Mouse (Mus musculus): ENCODE data around the gene Slc29a3. TPM values are rescaled to one million over a fixed set of nuclear protein-coding genes. Genes with fewer than 3 reads are reported as not detected.

Gene Slc29a3
- polyA plus RNA-seq, 1 experiment from 2014 or later, result 22.5 TPM

DNA sequence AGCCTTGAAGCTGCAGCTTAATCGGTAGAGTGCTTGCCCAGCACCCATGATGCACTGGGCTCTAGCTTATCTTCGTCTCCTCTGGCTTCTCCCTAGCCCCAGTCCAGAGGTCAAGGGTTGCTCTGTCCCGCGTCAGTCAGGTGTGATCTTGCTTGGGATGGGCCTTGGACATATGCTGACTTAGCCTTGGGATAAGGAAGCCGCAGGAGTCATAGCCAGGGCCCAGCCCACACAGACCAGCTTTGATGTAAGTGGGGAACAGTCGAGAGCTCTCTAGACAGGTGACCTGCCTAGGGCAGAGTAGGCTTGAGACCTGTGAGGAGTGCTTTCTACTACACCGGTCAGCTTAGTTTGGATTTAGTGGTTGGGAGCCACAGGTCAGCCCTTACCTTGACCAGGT is 14.8 kb upstream of the Slc29a3 start:
- no peak for DNase-seq (ENCODE audit: low spot score)

DNA sequence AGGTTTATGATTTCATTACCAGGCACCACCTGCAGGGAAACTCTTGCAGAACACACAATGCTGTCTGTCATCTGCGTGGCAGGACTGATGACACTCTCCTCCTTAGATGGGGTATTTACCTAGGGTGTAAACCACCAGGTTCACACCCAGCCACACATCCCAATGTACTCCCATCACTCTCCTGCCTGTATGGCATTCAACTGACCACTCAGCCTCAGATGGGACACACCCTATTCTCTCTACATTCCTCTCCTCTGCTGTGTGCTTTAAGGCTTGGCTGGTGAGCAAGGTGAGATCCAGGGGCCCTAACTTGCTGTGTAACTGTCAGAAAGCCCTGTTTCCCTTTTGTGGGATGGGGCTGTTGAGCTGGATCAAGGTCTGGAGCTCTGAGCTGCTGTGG is 9.5 kb upstream of the Slc29a3 start:
- DNase-seq (ENCODE audit: low spot score), result no peak

DNA sequence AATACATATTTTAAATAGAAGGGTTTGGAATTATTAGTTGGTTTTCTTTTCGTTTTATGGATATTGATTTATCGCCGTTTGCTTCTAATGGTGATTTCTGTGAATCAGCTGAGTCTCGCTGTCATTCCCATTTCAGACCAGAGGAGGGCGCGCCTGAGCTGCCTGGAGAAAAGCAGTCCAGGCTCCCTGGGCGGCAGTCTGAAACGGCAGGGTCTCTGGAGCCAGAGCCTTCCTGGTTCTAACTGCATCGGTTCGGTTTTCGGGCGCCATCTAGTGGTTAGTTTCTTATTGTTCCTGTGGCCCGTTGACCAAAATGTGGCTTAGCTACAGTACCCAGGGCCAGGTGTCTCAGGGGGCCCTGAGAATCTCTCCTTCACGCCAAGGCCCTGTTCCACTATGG is 7.8 kb upstream of the Slc29a3 start:
- DNase-seq (ENCODE audit: low spot score), result peak; percentile 93

DNA sequence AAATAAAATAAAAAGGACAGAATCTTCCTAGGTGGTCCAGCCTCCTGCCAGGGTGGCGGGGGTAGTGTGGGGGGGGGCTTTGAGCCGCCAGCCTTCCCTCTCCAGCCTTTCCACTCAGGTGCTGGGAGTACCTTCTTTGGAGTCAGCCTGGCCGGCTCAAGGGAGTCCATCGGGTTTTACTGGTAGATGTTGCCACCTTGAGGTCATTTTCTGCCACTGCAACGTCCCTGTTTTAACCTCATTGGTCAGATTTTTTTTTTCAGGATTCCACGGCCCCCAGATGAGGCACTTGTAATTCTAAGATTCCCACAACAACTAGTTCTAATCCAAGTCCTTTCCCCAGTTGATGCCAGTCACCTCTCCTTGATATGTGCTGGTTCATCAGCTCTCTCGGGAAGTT is 4.4 kb upstream of the Slc29a3 start:
- peak; percentile 55 for DNase-seq (ENCODE audit: low spot score)

DNA sequence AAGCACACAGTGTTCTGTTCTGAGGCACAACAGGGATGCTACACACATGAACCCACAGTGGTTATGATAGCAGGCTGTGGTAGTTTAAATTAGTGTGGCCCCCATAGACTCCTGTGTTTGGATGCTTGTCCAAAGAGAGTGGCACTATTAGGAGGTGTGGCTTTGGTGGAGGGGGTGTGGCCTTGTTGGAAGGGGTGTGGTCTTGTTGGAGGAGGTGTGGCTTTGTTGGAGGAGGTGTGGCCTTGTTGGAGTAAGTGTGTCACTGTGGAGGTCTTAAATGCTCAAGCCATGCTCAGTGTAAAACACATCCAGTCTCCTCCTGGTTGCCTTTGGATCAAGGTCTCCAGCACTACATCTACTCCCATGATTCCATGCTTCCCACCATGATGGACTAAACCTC is 3.6 kb upstream of the Slc29a3 start:
- no peak for DNase-seq (ENCODE audit: low spot score)

DNA sequence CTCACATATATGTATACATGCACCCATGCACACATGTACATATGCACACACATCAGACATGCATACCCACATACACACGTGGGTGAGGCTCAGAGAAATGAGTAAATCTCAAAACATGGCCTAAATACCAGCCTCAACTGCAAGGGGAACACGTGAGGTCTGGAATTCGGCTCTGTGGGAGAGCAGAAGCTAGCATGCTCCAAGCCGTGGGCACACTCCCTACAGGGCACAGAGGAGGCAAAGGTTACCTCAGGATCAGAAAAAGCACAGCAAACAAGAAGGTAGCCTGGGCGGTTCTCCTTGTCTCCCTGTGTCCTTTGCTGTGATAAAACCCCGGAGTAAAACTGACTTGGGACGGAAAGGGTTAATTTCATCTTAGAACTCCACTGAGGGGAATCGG is 1.3 kb upstream of the Slc29a3 start:
- DNase-seq (ENCODE audit: low spot score), result no peak

DNA sequence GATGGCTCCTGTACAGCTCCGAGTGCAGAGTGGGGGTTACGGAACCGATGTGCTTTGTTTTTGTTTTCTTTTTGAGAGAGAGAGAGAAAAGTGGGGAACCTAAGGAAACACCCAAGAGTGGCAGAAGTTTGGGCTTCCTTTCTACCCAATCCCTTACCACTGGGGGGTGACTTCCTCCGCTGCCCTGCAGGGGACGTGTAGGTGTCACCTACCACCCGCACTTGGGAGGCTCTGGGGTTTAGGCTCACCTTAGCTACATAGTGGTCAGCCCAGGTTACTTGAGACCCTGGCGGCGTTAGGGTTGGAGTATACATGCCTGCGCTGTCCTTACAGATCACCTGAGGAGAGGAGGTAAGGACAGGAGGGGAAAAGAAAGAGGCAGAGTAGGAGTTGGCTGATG is 667 bp upstream of the Slc29a3 start:
- DNase-seq (ENCODE audit: low spot score), result peak; percentile 37

DNA sequence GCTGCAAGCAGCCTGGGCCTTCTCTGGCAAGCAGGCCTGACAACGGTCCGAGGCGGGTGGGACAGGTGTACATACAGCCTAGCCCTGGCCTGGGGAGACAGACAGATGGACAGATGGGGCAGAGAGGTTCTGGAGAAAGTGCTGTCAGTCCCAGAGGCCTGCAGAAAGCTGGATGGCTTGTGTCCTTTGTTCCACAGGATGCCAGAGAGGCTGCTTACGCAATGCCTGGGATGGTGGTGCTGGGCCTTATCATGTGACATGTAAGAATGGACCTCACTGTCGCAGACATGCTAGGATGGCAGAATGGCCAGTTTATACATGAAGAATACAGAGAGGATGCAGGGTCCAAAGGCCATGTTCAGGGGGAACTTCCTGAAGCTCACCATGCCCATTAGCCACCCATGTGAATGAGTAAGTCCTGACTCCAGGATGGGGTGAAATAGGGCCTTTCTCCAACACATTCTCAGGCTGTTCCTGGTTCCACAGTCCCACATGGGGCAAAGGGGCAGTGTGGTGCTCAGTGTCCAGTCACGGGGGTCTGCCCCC is 4.9 kb downstream of the Slc29a3 start:
- DNase-seq (ENCODE audit: low spot score), result no peak

DNA sequence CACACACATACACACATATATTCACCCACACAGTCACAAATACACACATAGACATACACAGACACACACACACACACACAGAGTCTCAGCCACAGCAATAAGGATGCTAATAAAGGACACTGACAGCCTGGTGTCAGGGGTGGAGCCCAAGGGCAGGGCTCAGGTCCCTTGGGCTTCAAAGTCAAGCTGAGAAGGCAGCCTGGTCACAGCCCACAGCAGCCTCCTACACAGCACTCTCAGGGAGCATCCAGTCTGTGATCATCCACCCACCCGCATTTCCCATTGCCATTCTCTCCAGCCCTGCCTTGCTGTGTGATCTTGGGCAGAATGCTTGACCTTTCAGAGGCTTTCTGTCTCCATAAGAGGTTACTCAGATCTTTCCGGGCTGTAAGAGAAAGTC is 6.1 kb downstream of the Slc29a3 start:
- no peak for DNase-seq (ENCODE audit: low spot score)

DNA sequence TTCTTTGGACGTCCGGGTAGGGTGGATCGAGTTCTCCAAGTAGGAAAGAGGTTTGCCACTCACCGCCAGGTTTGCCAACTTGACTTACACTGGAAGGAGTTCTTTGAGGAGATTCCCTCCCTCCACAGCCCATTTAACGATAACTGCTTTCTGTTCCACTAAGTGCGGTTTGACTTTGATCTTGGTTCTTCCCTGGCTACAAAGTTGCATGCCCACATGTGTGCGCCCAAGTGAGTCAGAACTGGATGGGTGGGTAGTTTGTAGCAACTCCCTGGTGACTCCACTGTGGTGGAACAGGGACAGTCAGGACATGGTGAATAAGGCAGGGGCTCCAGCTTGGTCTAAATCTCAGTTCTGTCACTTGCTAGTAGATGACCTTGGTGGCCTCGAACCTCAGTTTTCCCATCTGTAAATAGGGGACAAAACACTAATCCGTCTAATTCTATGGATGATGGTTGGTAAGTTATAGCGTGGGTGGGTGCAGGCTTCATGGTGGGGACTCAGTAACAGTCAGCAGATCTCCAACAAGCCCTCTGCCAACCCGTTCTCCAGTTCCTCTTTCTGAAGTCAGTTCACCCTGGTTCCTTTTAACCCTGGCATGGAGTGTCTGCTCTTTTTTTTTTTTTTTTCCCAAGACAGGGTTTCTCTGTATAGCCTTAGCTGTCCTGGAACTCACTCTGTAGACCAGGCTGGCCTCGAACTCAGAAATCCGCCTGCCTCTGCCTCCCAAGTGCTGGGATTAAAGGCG is 7.9 kb downstream of the Slc29a3 start:
- DNase-seq (ENCODE audit: low spot score), result no peak

DNA sequence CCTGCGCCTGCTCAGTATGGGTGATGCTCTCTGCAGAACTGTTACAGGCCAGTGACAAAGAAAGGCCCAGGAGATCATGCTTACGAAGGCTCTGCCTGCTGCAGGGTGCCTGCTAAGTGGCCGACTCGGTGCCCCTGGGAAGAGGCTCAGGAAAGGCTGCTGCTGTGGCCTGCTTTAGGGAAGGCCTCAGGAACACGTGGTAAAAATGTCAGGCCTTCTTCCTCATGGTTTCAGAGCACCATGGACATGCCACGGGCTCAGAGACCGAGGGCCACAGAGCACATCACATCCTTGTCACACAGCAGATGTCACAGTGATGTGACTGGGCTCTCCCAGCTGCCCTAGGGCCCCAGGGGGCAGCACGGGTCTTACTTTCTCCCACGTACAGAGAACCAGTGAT is 8.9 kb downstream of the Slc29a3 start:
- DNase-seq (ENCODE audit: low spot score), result no peak

DNA sequence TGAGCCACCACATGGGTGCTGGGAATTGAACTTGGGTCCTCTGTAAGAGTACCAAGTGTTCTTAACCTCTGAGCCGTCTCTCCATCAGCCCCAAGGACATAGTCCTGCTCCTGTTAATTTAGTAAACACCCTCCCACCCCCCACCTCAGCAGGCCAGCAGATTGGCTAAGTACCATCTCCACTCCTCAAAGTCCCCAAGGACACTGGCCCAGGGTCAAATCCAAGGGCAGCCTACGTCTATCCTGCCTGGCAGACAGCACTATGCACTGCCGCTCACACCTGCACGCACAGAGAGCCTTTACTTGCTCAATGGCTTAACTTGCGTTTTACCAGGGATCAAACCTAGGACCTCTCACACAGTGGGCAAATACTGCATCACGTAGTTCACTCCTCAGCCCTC is 9.7 kb downstream of the Slc29a3 start:
- no peak for DNase-seq (ENCODE audit: low spot score)

DNA sequence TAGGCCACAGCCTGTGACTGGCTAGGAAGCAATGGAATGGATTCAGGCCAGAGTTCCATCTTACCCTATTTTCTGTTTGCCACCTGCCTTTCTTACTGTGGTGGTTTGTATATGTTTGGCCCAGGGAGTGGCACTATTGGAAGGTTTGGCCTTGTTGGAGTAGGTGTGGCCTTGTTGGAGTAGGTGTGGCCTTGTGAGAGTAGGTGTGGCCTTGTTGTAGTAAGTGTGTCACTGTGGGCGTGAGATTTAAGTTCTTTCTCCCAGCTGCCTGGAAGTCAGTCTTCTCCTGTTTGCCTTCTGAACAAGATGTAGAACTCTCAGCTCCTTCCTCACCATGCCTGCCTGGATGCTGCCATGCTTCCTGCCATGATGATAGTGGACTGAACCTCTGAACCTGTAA is 10.3 kb downstream of the Slc29a3 start:
- DNase-seq (ENCODE audit: low spot score), result peak; percentile 24

DNA sequence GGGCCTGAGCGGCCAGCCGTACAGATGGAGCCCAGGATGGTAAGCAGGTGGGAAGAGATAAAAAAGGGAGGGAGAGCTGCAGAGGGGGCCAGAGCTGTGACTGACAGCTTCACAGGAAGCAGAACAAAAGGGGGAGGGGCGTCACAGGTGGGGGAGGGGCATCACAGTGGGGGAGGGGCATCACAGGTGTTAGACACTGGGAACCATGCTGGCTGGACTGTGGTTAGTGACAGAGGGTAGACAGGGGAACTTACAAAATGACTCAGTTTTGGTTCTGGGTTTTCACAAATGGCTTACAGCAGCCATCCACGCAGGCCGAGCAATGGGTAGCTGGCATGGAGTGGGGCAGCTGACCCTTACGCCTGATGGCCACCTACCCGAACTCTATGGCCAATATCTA is 11.2 kb downstream of the Slc29a3 start:
- peak; percentile 60 for DNase-seq (ENCODE audit: low spot score)

DNA sequence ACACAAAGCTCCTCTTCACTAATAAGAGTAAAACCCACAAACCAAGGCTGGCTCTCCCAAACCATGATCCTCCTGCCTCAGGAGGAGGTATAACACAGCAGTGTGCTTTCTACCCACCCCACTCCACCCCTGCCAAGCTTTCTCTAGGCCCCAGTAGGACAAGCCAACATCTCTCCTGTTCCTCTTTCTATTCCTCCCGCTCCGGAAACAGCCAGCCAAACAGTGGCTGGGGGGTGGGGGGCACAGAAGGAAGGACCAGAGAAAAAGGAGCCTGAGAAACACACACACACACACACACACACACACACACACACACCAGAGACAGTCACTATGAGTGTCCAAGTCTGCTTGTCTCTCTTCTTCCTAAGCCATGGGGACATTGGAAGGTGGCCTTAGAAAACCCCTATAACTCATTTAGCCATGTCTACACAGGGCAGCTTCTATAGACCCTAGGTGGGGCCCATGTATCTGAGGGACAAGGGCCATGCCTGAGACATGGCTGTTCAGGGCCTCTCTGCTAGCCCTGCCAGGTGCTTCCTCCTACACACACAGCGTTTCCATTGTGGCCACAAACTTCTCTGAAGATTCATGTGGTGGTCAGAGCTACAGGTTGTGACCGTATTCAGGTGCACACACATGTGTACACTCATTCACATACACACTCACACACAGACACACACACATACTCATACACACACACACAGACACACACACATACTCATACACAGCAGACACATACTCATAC is 12.8 kb downstream of the Slc29a3 start:
- DNase-seq (ENCODE audit: low spot score), result peak; percentile 63

DNA sequence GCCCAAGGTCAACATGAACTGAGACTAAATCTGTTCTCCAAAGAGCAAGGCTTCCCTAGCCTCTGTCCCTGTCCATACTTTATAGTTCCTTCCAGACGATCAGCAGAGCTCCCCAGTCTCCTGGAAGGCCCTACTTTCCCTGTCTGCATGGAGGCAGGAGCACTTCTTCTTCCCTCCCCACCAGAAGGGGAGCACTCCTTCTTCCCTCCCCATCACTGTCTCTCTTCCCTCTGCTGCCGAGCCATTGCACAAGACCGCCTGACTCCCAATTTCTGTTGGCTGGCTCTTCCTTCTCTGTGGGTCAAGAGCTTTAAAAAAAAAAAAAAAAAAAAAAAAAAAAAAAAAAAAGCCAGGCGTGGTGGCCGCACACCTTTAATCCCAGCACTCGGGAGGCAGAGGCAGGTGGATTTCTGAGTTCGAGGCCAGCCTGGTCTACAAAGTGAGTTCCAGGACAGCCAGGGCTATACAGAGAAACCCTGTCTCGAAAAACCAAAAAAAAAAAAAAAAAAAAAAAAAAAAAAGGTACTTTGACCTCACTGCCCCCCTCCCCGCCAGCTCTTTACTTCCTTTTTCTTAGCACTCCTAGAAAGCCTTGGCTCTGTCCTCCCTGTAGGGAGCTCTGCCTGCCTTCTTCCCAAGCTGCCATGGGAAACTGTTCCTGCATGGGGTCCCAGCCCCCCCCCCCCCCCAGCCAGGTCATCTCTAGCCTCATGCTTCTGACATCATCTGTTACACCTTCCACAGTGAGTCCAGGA is 14.5 kb downstream of the Slc29a3 start:
- DNase-seq (ENCODE audit: low spot score), result no peak

DNA sequence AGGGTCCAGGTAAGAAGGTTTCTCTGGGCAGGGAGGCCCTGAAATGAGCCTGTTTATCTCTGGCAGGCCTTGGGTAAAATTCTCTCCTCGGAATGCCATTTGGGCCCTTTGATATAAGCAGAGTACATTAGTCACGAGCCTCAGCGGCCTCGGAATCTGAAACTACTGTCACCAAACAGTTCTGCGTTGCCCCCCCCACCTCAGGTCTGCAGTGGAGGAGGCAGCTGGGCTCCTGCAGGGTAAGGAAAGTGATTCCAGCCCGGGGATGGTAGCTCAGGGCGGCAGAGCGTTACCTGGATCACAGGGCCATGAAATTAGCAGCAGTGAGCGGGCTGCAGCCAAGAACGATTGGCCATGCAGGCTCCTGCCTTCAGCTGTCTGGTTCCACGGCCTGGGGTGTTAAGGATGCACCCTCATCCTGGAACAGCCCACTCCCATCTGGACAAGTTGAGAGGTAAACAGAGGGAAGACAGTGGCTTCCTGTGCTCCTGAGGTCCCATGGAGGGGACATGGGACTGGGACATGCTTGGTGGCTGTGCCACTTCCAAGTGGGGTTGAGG is 15.3 kb downstream of the Slc29a3 start:
- DNase-seq (ENCODE audit: low spot score), result no peak

DNA sequence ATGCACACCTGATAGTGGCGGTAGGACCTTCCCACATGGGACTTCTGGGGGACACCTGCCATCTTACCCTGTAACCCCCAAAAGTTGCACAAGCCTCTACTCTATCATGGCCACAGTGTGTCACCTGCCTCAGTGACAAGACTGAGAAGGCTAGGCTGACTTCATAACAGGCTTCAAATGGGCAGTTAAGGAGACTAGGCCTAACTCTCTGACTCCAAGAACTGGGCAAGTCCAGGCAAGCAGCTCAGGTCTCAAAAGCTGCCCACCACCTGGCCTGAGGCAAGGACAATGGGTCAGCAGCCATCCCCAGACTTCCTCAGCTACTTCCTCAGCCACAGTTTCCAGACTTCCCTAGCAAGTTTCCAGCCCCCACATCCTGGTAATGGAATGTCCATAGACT is 16.9 kb downstream of the Slc29a3 start:
- DNase-seq (ENCODE audit: low spot score), result no peak

DNA sequence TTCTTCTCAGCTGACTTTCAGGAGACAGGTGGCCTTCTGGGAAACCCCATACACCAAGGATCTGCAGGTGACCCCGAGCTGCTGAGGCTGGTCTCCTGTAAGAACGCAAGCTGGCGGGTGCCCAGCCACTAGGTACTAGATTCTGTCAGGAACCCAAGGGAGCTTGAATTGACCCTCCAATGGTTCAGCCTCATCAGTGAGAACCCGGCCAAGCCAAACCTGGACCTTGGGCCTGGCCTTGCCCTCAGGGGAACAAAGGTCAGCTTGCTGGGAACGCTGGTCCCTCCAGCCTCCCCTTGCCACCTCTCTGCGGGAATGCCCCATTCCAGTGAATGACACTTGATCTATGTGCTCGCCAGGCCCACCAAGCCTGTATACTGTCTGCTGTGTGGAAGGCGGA is 19.1 kb downstream of the Slc29a3 start:
- DNase-seq (ENCODE audit: low spot score), result no peak

DNA sequence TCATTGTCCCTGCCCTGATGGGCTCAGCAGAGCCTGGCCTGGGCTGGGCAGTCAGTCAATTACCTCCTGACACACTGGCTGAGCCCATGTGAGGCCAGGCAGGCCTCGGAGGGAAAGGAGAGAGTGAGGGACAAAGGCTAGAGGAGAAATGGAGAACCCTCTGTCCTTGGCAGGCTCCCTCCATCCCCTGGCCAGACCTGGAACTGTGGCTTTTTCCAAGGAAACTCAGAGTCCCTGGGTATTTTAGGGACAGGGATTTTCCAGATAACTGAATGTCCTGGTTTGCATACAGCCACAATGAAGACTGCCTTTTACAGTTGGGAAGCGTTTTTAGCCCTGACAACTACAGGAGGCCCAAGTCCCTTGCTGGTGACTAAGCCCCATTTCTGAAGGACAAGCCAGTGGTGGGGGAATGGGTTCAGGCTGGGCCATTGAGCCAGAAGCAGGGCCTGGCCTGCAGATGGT is 20.2 kb downstream of the Slc29a3 start:
- DNase-seq (ENCODE audit: low spot score), result no peak

DNA sequence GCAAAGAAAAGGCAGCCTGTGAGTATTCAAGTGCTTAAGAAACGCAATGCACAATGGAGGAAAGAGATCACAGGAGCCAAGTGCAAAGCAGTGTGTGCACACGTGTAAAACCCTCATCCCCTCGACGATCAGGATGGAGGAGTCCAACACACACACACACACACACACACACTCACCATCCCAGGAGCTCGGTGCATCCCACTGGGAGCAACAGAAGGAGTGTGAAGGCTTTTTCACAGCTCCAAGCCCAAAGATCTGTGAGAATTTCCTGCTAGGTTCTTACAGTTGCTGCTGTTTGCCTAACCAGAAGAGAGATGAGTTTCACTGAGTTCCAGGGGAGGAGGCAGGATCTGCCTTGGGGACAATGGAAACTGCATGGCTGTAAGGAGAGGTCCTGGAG is 20.9 kb downstream of the Slc29a3 start:
- DNase-seq (ENCODE audit: low spot score), result no peak

DNA sequence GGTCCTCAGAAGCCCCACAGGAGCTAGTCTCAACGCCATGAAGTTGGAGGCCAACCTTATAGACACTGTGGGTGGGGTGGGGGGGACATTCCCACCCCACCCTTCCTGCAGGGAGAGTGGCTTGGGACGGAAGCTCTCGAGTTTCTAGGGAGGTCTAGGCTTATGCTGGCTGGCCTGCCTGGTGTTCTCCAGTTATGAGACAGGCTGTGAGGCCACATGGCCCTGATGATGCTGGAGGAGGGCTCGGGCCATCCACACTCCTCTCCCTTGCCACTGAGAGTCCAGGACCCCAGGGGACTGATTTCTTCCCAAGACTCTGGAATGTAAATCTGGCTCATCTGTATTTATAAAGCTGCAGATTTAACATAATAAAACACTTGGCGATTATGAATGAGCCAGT is 25.3 kb downstream of the Slc29a3 start:
- DNase-seq (ENCODE audit: low spot score), result no peak

Data from thymus, postnatal 0 days (tissue).